Mouse (Mus musculus): ENCODE data around the gene Adcy9.
"Not testable (repeated sequence)": the region's sequence is repeated elsewhere in the genome, so short reads cannot be mapped to it uniquely, and the experiment has no call there.

Gene Adcy9

DNA sequence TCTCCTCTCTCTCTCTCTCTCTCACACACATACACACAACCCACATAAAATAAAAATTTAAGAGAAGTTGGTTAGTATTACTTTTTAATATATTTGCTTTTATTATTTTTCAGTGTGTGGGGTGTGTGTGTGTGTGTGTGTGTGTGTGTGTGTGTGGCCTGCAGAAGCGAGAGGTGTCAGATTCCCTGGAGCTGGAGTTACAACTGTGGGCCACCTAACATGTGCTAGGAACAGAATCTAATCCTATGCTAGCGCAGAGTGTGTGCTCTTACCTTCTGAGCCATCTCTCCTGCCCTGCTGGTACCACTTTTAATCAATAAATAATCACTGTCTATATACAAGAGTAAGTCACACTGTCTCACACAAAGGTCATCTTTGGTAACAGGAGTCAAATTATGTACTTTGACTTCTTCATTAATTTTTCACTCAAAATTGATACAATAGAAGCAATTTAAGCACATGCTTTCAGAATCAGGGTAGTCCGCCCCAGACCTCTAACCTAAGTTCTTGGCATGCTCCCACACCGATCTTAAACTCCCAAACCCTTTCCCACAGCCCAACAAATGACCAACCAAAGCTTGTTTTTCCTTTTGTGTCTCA, 25.2 kb downstream of the Adcy9 start:
- no peak for DNase-seq (ENCODE audit: extremely low spot score, low read depth, low spot score)

DNA sequence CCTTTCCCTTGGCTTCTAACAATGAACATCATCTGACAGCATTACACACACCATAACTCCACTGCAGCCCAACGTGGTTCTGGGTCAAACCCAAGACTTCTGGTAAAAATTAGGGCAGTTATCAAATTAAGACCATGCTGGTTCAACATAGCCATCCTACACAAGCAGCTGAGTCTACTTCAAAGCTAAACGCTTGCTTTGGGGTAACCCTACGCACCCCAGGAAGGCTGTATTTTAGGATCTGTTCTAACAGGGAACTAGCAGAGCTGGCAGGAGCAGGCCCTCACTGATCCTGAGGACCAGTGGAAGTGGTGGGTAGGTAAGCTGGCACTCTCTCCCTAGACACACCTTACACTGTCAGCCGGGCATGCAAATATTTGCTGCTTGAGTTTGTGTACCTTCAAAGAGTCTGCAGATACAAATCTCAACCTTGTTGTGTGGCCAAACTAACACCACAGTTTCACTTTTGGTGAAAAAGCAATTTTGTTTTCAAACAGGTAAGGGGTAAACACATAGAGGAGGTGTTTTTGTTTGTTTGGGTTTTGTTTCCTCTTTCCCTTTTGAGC, 36.7 kb downstream of the Adcy9 start:
- no peak for DNase-seq (ENCODE audit: extremely low spot score, low read depth, low spot score)

GRCm38 (mm10) chr16:4382406-4382805, 37.9 kb downstream of the Adcy9 start:
- no peak for DNase-seq (ENCODE audit: extremely low spot score, low read depth, low spot score)

GRCm38 (mm10) chr16:4381487-4381886, 38.8 kb downstream of the Adcy9 start:
- DNase-seq (ENCODE audit: extremely low spot score, low read depth, low spot score): no peak

DNA sequence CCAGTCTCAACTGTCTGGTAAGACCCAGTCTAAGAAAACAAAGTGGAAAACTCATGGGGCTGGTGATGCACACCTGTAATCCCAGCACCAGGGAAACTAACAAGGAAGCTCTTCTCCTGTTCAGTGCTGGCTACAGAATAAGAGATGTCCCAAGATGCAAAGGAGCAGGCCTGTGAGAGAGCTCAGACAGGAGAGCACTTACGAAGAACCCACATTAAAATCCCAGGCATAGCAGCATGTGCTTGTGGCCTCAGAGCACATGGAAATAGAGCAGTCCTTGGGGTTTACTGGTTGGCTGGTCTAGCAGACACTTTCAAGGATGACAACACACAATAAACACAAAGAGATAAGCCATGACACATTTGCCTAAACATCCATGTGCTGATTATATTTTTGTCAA, 41.5 kb downstream of the Adcy9 start:
- no peak for DNase-seq (ENCODE audit: extremely low spot score, low read depth, low spot score)

DNA sequence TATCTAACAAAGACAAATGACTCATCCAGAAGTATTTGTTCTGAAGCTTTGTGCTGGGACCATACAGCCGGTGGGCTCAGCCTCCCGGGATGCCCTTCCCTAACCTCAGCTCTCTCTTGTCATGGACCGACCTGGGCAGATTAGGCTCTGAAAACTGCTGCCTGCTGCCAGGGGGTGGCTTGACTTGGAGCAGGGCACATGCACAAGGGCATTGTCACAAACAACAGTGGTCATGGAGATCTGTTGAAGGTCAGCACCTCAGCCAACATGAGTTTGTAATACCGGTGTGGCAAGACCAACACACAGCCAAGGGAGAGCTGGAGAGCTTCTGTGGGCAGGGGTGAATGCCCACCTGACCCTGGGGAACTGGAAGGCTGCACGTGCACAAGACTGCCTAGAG, 42.7 kb downstream of the Adcy9 start:
- DNase-seq (ENCODE audit: extremely low spot score, low read depth, low spot score): no peak

DNA sequence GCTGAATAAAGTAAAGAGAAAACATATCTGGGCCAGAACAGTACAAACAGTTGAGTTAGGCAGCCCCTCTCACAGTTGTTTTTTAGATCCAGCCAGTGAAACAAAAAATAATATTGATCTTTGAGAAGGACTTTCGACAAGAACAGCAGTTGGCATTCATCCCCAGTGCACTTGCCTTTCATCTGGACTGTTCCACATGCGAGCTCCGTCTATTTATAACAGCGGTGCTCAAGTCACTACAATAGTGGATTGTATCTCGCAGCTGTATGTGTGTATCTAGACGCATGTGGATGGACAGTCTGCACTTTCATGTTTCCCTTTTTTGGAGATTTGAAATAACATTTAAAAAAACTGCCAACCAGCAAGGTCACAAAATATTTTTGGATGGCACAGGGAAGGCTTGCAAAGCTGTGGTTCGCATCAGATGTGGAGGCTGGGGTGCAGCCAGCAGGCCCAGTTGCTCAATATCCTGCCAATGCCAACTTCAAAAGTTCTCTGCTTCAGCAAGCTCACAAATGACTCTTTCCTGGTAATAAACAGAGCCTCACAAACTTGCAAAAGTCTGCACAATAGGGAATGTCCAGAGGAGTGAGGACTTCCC, 45.4 kb downstream of the Adcy9 start:
- DNase-seq (ENCODE audit: extremely low spot score, low read depth, low spot score): no peak

DNA sequence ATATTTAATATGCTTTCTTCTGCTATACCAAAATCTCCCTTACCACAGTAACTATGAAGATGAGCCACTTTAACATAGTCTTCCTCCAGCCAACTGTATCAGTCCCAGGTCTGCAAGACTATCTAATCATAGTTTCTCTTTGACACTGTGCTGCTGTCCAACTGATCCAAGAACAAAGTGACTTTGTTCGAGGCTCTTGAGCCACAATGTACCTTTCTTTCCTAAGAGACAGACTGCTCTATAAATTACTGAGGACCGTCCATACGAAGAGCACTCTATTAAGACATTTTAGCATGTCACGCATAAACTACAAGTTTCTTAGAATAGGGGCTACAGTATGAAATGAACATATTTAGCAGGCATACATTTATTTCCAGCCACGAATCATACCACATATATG, 46.0 kb downstream of the Adcy9 start:
- no peak for DNase-seq (ENCODE audit: extremely low spot score, low read depth, low spot score)

DNA sequence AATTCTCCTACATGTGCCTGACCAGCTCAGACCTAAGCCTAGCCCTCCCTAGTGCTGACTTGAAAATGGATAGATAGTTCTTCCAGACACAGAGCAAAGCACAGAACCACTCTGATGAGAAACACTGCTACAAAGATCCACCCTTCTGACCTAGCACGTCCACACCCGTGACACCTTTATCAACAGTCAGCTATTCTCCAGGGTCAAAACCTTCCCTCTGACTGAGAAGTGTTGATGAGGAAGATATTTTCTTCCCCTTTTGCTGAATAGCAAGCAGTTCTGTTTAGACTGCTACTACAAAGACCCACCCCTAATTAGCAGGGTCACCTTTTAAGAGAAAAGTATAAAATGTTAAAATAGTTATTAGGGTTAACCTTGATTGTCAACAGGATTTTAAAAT, 49.3 kb downstream of the Adcy9 start:
- DNase-seq (ENCODE audit: extremely low spot score, low read depth, low spot score): no peak

GRCm38 (mm10) chr16:4370141-4370541, 50.2 kb downstream of the Adcy9 start:
- no peak for DNase-seq (ENCODE audit: extremely low spot score, low read depth, low spot score)

- no peak for DNase-seq (ENCODE audit: extremely low spot score, low read depth, low spot score)
Measured at GRCm38 (mm10) chr16:4367930-4368329, 52.4 kb downstream of the Adcy9 start.

DNA sequence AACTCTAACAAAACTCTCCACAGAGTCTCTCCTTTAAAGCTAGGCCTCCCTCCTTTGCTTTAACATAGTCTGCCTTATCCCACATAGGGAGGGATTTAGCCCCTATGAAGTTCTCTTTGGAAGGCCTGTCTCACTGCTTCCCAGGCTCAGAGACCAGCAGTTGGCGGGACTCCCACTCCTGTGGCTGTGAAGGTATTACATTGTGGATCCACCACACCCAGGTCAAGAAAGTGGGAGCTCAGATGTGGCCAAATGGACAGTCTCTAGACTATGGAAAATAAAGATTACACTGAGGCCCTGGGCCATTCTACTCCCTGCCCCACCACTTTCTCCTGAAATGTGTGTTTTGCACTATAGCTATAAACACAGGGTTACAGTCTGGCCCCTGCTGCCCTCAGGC, 53.0 kb downstream of the Adcy9 start:
- no peak for DNase-seq (ENCODE audit: extremely low spot score, low read depth, low spot score)

DNA sequence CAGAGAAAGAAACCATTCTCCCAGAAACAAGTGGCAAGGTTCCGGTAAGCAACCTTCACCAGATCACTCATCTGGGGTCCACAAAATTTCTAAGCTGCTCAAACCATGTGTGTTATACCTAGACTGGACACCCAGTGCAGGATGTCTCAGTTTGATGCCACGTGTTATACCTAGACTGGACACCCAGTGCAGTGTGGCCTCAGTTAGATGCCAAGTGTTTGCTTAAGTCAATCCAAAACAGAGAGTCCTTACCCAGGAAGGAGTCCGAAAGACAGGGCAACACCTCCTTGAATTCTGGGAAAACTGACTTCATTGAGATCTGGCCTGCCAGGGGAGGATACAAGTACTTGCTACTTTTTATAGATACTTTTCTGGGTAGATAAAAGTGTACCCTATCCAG, 53.6 kb downstream of the Adcy9 start:
- DNase-seq (ENCODE audit: extremely low spot score, low read depth, low spot score): no peak

- no peak for DNase-seq (ENCODE audit: extremely low spot score, low read depth, low spot score)
Measured at GRCm38 (mm10) chr16:4363341-4364116, 56.8 kb downstream of the Adcy9 start.

GRCm38 (mm10) chr16:4355260-4356043, 64.8 kb downstream of the Adcy9 start:
- no peak for DNase-seq (ENCODE audit: extremely low spot score, low read depth, low spot score)

DNA sequence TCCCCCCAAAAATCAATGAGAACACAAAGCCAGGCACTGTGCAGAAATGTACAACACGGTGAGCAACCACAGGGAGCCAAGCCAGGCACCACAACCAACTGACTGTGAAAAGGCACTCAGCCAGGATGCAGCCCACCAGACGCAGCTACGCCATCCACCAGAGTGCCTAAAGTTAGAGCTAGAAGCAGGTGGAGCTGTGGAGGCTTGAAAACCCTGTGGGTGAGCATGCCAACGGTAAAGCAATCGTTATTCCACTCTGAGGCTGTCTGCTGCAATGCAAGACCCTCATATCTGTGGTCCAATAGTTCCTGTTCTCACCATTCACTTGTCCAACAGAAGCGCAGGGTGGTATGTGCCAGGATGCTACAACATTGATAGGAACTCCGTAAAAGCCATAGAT, 77.7 kb downstream of the Adcy9 start:
- DNase-seq (ENCODE audit: extremely low spot score, low read depth, low spot score): no peak

GRCm38 (mm10) chr16:4341316-4342062, 78.8 kb downstream of the Adcy9 start:
- DNase-seq (ENCODE audit: extremely low spot score, low read depth, low spot score): no peak

GRCm38 (mm10) chr16:4339216-4339615, 81.1 kb downstream of the Adcy9 start:
- not testable (repeated sequence) for DNase-seq (ENCODE audit: extremely low spot score, low read depth, low spot score)

GRCm38 (mm10) chr16:4337269-4337668, 83.0 kb downstream of the Adcy9 start:
- no peak for DNase-seq (ENCODE audit: extremely low spot score, low read depth, low spot score)

GRCm38 (mm10) chr16:4333788-4334187, 86.5 kb downstream of the Adcy9 start:
- no peak for DNase-seq (ENCODE audit: extremely low spot score, low read depth, low spot score)

- no peak for DNase-seq (ENCODE audit: extremely low spot score, low read depth, low spot score)
Measured at GRCm38 (mm10) chr16:4333371-4333770, 86.9 kb downstream of the Adcy9 start.
